Mouse (Mus musculus) layer of hippocampus, adult 9-10 months (tissue): ENCODE results near the gene Cdh15.
A peak's percentile ranks its signal among the peaks of the same experiment; 100 is the strongest.

ENCODE experiments used
- DNase-seq: peaks from one replicate; pipeline ENCODE4 v3.0.0; 2022; ENCODE audit warnings: low spot score

Gene Cdh15

GRCm38 (mm10) chr8:122847829-122848561 is at the start of gene Cdh15:
Gene Cdh15 (plus strand): TSS chr8:122847966.
- no peak for DNase-seq

GRCm38 (mm10) chr8:122803906-122804761 is 43.6 kb upstream of the Cdh15 start:
- no peak for DNase-seq

GRCm38 (mm10) chr8:122805349-122805748 is 42.4 kb upstream of the Cdh15 start:
- DNase-seq = no peak

GRCm38 (mm10) chr8:122806956-122807538 is 40.7 kb upstream of the Cdh15 start:
- no peak for DNase-seq

GRCm38 (mm10) chr8:122807907-122808306 is 39.9 kb upstream of the Cdh15 start:
- no peak for DNase-seq

GRCm38 (mm10) chr8:122810376-122810775 is 37.4 kb upstream of the Cdh15 start:
- DNase-seq = no peak

- no peak for DNase-seq
These were observed 35.8 kb upstream of the Cdh15 start for GRCm38 (mm10) chr8:122811870-122812494.

- no peak for DNase-seq
These were observed 35.0 kb upstream of the Cdh15 start for GRCm38 (mm10) chr8:122812610-122813250.

GRCm38 (mm10) chr8:122814608-122815007 is 33.2 kb upstream of the Cdh15 start:
- DNase-seq = no peak

- DNase-seq = no peak
These were observed 30.8 kb upstream of the Cdh15 start for GRCm38 (mm10) chr8:122816965-122817364.

GRCm38 (mm10) chr8:122817724-122818496 is 29.9 kb upstream of the Cdh15 start:
- no peak for DNase-seq

- DNase-seq = no peak
These were observed 28.0 kb upstream of the Cdh15 start for GRCm38 (mm10) chr8:122819776-122820175.

GRCm38 (mm10) chr8:122824571-122824970 is 23.2 kb upstream of the Cdh15 start:
- DNase-seq = no peak

- DNase-seq = no peak
These were observed 22.8 kb upstream of the Cdh15 start for GRCm38 (mm10) chr8:122824986-122825385.

- DNase-seq = no peak
These were observed 22.4 kb upstream of the Cdh15 start for GRCm38 (mm10) chr8:122825408-122825807.

GRCm38 (mm10) chr8:122829396-122829795 is 18.4 kb upstream of the Cdh15 start:
- DNase-seq = no peak

GRCm38 (mm10) chr8:122830349-122831061 is 17.3 kb upstream of the Cdh15 start:
- peak; percentile 94 for DNase-seq

- DNase-seq = no peak
These were observed 13.3 kb upstream of the Cdh15 start for GRCm38 (mm10) chr8:122834416-122834815.

GRCm38 (mm10) chr8:122834971-122835370 is 12.8 kb upstream of the Cdh15 start:
- peak; percentile 69 for DNase-seq

GRCm38 (mm10) chr8:122836199-122836598 is 11.6 kb upstream of the Cdh15 start:
- no peak for DNase-seq
